Mouse (Mus musculus) 416B (cell line): ENCODE results near the gene Ankrd44.

Experiments used
- DNase-seq: peaks from one replicate; pipeline ENCODE4 v3.0.0; 2011; ENCODE audit warnings: low read depth

The Ankrd44 gene

GRCm38 (mm10) chr1:54809811-54810549, 116.2 kb downstream of the Ankrd44 start:
- peak; percentile 54 for DNase-seq

GRCm38 (mm10) chr1:54809098-54809490, 117.1 kb downstream of the Ankrd44 start:
- DNase-seq: no peak

GRCm38 (mm10) chr1:54808401-54809097, 117.6 kb downstream of the Ankrd44 start:
- no peak for DNase-seq

- no peak for DNase-seq
These were observed 118.4 kb downstream of the Ankrd44 start for GRCm38 (mm10) chr1:54807832-54808231.

GRCm38 (mm10) chr1:54806116-54806850, 119.9 kb downstream of the Ankrd44 start:
- DNase-seq: no peak

GRCm38 (mm10) chr1:54804406-54804805, 121.8 kb downstream of the Ankrd44 start:
- no peak for DNase-seq

- no peak for DNase-seq
These were observed 123.5 kb downstream of the Ankrd44 start for GRCm38 (mm10) chr1:54802703-54803102.

- DNase-seq: no peak
These were observed 124.9 kb downstream of the Ankrd44 start for GRCm38 (mm10) chr1:54801256-54801655.

- DNase-seq: peak; percentile 22
These were observed 126.8 kb downstream of the Ankrd44 start for GRCm38 (mm10) chr1:54799421-54799820.

GRCm38 (mm10) chr1:54798415-54798814, 127.8 kb downstream of the Ankrd44 start:
- peak; percentile 80 for DNase-seq

- no peak for DNase-seq
These were observed 131.5 kb downstream of the Ankrd44 start for GRCm38 (mm10) chr1:54794709-54795108.

- no peak for DNase-seq
These were observed 134.8 kb downstream of the Ankrd44 start for GRCm38 (mm10) chr1:54791406-54791805.

GRCm38 (mm10) chr1:54789327-54789960, 136.7 kb downstream of the Ankrd44 start:
- peak; percentile 92 for DNase-seq

- no peak for DNase-seq
These were observed 137.8 kb downstream of the Ankrd44 start for GRCm38 (mm10) chr1:54788337-54788736.

- DNase-seq: no peak
These were observed 148.0 kb downstream of the Ankrd44 start for GRCm38 (mm10) chr1:54778151-54778550.

GRCm38 (mm10) chr1:54777104-54777503, 149.1 kb downstream of the Ankrd44 start:
- DNase-seq: no peak

- no peak for DNase-seq
These were observed 150.1 kb downstream of the Ankrd44 start for GRCm38 (mm10) chr1:54776116-54776515.

GRCm38 (mm10) chr1:54772843-54773242, 153.3 kb downstream of the Ankrd44 start:
- no peak for DNase-seq

- no peak for DNase-seq
These were observed 154.7 kb downstream of the Ankrd44 start for GRCm38 (mm10) chr1:54771471-54771870.

- no peak for DNase-seq
These were observed 159.0 kb downstream of the Ankrd44 start for GRCm38 (mm10) chr1:54767221-54767620.

- DNase-seq: no peak
These were observed 160.5 kb downstream of the Ankrd44 start for GRCm38 (mm10) chr1:54765632-54766238.
